Mouse (Mus musculus): ENCODE data around the gene Gm20604.
A peak's percentile ranks its signal among the peaks of the same experiment; 100 is the strongest.

Gm20604 gene

DNA sequence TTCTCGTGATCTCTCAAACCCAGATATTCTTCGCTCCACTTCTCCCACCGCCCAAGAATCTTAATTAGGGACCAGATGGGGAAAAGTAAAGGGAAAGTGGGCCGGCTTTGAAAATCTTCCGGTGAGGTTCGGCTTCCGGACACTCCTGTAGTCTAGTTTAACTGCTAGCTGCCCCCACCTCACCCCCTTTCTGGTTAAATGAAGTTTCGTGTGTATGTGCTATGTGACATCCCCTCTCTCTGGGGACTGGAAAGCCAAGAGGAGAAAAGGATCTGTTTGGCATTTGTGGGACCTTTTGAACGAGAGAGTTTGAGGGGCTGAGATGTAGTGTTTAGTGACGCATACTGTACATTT is at the start of gene Gm20604:
Gene Gm20604, minus strand, starts transcription at position 270 of the 354 bp plus-strand sequence.
- DNase-seq (ENCODE audit: low spot score in 2 of 2) = no peak

DNA sequence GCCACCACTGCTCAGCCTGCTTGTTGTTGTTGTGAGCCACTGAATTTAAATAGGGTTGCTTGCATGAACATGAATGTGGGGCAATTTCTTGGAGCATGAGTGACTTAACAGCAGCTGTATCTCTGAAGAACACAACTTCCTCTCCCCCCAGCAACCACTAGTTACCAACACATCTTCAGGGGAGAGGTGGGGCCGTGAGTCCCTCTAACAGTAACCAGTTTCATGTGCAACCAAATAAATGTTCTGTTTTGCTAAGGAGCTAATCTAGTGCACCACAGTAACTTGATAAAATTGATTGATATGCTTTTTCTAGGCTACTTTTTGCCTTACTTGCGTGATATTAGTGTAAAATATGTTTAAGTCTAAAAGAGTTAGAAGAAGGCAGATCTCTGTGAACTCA is 41.1 kb upstream of the Gm20604 start:
- no peak for DNase-seq (ENCODE audit: low spot score in 2 of 2)

DNA sequence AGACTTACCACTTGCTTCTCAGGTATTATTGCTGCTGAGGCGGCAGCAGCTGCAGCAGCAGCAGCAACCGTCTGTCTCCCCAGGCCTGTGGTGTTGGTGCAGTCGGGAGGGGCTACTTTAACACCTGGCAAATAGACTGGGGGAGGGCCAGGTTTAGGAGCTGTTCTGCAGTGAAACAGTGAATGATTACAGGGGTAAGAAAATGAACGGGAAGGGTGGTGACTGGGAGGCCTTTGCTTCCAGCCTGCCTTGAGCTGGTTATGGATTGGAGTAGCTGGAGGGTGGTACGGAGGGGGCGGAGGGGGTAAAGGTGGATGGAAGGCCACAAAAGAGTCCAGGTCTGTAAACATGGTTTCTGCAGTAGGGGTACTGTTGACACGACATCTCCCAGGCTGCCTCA is 29.5 kb upstream of the Gm20604 start:
- DNase-seq (ENCODE audit: low spot score in 2 of 2) = no peak

DNA sequence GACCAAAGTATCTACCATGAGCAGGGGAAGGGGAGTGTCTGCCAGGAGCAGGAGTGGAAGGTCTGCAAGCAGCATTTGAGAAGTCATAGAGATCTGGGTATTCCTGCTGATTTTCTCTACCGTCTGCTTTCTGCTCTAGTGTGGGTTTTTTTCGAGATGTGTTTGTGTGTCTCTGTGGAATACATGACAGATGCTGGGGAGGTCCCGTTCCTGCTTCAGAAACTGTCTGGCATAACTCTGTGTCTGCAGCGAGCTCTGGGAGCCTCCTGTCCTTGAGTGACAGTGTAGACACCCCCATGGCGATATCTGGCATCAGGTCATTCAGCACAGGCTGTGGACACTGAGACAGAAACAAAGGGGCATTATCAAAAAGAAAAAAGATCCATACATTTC is 27.1 kb upstream of the Gm20604 start:
- DNase-seq (ENCODE audit: low spot score in 2 of 2) = no peak

DNA sequence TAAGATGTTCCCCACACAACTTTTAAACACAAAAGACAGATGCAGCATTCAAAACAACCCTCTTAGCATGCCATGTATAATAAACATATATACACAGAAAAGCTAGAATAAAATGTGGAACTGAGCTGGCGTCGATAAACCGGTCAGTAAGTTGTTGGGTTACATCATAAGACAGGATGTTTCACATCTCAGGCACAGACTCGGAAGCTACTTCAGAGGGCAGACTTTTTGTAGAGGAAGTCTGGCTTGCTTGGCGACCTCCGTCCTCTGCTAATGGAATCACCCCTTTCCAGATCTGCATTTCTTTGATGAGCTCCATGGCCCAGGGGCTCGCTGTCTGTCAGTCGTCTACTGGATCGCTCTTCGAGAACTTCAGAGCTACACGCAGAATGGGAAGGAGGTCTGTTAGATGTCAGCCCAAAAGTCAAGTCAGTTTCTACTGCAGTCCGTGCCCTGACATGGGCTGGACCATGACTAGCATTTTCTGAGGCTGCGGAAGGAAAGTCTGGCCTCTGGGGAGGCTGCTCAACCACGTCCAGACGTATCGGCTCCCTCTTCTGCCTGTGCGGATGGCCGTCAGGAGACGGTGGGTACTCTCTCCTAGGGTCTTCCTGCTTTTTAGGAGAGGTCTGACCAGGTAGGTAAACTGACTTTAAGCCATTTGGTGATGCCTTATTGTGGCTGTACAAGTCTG is 26.6 kb upstream of the Gm20604 start:
- no peak for DNase-seq (ENCODE audit: low spot score in 2 of 2)

DNA sequence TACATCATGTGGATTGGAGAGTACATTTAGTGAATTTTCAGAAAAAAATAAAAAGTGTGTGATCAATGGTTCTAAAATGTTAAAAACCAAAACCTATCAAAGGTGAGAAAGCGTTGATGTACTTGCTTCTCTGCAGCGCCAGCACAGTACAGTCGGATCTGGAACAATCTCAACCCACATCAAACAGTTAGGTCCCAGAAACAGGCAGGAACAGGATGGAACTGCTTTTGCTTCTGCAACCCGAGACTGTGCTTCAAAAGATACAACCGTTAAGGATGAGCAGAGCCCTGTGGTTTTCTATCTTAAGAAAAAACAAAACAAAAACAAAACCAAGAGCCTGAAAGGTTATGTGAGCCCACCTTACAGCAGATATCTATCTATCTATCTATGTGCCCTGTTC is 24.4 kb upstream of the Gm20604 start:
- DNase-seq (ENCODE audit: low spot score in 2 of 2) = no peak

DNA sequence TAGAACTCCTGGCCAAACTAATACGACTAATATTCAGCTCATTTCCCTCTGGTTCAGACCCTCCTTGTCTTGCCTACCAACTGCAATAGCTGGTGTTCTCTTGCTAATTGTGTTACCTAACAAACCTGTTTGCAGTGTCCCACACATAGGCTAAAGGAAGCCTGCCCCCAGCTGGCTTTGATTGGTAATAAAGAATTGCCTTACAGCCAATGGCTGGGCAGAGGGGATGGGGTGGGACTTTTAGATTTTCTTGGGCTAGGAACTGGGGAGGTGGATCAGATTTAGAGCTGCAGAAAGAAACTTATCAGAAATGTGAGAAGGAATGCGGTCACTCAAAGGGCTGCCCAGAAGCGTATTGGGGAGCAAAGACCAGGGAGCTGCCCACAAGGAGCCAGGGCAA is 21.0 kb upstream of the Gm20604 start:
- no peak for DNase-seq (ENCODE audit: low spot score in 2 of 2)

DNA sequence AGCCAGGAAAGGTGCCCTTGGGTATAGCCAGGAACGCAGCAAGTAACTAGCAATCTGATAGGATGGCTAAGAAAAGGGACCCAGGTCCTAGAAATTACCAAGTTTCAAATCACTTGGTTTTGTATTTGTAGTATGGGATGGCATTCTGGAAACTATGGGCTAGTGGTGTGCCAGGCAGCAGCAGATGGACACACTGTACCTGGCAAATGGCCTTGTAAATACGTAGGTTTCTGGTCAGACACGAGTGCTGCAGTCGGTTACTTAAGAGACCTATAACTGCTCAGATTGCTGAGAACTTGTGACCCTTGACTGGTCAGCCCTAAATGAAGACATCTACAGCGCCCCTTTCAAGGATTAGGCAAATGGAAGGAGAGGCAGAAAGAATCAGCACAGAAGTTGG is 19.7 kb upstream of the Gm20604 start:
- no peak for DNase-seq (ENCODE audit: low spot score in 2 of 2)

DNA sequence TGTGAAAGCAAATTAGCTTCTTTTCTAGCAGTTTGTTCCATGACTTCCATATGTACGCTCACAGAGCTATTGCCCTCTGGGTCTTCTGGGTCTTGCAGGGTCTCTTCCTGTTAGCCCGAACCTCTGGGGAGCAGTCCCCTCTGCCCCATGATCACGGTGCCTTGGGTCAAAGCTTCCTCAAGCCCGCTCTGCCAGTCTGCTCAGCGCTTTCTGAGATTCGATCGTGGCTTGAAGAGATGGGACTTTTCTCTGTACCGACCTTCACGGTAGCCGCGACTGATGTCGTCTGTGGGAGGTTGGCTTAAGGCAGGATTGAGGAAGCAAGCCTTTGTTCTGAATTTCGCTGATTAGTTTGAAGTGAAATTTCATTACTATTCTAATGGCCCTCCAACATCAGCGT is 17.6 kb upstream of the Gm20604 start:
- no peak for DNase-seq (ENCODE audit: low spot score in 2 of 2)

DNA sequence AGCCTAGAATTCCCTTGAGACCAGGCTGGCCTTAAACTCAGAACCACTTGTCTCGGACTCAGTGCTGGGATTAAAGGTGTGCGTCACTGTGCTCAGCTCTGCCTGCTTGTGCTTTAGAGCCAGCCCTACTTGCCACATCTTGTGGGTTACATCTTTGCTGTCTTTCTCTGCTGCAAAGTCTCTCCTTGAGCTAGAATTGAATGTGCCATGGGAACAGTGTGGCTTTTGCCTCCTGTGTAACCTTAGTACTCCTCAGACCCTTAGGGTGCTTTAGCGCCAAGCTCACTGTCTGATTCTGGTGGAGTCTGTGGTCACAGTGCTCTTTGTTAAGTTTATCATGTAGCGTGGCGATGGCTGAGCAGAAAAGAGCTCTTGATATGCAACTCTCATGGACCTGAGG is 14.2 kb upstream of the Gm20604 start:
- DNase-seq (ENCODE audit: low spot score in 2 of 2) = no peak

DNA sequence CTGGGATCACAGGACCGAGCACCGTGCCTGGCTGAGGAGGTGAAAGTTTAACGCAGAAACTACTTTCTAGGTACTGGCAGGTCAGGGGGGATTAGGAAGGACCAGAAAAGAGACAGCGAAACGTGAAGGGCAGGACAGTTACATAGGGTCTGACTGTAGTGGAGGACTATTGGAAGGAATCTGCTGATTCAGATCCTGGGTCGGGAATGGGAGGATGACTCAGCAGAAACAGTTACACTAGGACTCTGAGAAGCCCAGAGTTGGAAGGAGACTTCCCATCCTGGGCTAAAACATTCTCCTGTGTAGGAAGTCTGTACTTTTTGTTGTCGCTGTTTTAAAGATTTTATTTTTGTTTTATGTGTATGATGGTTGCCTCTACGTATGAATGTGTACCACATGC is 13.1 kb upstream of the Gm20604 start:
- no peak for DNase-seq (ENCODE audit: low spot score in 2 of 2)

DNA sequence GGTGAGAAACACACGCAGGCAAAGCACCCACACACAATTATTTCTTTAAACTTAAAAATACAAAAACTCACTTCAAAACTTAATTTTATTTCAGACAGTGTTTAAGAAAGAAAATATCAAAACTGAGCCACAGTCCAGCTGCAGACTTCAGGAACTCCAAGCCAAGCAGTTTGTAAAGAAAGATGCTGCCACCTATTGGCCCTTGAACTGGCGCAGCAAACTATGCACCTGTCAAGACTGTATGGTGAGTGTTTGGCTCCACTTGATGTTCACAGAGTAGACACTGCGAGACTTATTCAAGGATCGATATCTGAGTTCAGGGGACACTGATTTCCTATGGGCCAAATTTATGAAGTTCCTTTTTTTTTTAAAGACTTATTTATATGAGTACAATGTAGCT is 10.5 kb upstream of the Gm20604 start:
- DNase-seq (ENCODE audit: low spot score in 2 of 2) = no peak

DNA sequence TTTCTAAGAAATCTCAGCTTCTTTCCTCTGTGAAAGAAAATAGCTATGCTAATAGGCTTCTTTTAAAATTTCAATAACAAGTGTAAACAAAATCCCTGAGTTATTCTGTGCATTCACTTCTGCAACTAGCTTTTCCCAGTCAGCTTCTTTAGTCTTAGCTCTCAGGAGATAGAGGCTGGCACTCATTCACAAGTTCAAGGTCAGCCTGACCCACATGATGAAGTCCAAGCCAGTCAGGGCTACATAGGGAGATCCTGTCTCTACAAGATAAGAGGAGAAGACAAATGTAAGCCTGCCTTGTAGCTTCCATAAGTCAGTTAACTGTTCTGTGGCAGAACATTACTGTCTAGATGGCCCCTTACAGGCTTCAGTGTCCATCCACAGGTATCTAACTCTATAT is 5.2 kb upstream of the Gm20604 start:
- DNase-seq (ENCODE audit: low spot score in 2 of 2) = no peak

DNA sequence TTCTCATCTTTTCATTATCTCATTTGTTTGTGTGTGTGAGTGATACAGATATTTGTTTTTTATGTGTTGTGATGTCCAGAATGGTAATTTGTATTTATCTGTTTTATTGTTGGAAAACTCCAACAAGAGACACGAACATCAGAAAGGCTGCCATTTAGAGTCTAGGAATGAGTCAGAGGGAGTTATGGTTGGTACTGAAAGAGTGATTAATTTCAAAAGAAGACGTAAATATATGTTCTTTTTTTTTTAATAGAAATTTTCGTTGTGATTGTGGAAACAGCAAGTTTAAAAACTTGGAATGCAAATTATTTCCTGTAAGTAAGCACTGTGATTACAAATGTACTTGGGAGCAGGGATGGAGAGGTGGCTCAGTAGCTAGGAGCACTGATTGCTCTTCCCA is 3.2 kb upstream of the Gm20604 start:
- DNase-seq (ENCODE audit: low spot score in 2 of 2) = no peak

DNA sequence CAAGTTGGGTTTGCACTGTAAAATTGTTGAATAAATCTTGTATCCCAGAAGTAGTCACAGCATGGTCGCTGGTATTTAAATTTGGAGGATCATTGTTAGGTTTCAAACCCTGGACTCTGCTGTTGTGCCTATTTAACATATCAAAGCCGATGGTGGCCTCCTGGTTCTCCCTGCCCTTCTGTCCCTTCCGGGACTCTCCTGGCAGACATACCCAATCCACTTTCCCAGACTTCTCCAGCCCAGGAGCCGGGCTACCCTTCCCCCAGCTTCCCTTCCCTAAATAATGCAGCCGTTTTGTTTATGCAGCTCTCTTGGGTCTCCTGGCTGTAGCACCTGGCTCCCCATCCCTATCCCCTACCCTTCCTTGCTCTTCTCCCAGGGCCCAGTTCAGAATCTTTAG is 464 bp upstream of the Gm20604 start:
- DNase-seq (ENCODE audit: low spot score in 2 of 2) = peak in 1 of 2 experiments; percentile 8

DNA sequence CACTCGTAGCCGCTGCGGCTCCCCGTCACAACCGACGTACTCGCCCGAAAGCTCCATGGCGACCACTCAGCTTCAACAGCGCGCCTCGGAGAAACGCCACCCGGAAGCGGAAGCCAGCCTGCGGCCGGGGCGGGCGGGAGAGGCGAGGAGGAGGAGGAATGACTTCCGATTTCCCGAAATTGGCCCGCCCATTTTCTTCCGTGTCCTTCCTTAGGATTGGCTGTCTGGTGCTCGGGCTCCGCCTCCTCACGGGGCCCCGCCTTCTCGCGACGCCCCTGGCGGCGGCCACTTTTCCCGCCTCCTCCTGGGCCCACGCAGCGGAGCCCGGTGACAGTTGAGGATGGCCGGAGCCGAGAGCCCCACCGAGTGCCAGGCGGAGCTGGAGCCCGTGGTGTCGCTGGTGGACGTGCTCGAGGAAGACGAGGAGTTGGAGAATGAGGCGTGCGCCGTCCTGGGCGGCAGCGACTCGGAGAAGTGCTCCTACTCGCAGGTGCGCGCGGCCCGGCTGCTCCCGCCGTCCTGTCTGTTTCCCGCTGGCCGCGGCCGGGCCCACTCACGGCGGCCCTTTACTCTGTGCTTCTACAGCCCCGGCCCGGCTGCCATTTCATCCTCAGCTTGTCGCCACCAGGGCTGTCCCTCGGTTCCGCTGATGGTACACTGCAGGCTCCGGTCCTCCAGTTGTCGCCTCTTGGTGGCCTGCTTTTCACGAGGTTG is 626 bp downstream of the Gm20604 start, which contains the start of the genes Gm28051, Gon7 and Ubr7:
Gene Gm28051, minus strand, starts transcription at position 77 of the 714 bp plus-strand sequence.
Gene Gon7, minus strand, starts transcription at position 115 of the 714 bp plus-strand sequence.
Gene Ubr7, plus strand, starts transcription at position 279 of the 714 bp plus-strand sequence.
- peak; percentile 95 to 96 for DNase-seq (ENCODE audit: low spot score in 2 of 2)

DNA sequence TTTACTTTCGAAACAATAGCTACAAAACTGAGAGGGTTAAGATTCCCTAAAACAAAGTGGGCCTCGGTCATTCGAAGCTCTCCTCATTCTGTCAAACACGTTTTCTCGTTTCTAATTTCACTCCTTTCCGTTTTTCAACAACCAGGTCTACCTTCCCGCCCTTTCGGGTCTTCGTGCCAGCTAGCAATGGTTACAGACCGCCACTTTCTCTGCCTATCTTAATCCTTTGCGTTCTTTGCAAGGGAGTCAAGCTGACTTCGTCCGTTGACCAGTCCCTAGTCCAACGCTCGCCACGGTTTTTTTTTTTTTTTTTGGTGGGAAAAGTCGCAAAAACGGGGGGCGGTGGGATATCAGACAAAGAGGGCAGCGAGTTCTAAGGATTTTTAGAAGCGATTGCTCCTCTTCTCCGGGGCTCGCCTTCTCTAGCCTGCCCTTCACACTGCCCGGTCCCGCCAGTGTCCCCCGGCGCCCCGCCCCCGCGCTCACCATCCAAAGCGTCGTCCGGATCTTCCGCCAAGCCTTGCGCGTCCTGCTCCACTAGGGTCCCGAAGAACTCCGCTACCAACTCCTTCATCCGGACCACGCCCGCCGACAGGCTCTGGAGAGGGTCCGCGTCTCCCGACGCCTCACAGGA is 1.3 kb downstream of the Gm20604 start:
- DNase-seq (ENCODE audit: low spot score in 2 of 2) = no peak

DNA sequence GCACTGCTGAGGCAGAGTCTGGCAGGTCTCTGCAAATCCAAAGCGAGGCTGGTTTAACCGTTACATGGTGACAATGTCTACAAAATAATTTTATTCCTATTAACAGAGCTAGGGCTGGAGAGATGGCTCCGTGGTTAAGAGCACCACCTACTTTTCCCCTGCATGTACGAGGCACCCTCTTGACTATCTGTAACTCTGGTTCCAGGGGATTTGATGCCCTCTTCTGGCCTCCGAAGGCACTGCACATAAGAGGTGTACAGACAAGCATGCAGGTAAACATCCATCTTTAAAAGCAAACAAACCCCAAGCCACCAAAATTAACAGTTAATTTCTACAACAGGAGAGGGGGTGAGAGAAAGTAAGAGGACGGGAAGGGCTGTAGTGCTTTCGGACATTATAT is 2.2 kb downstream of the Gm20604 start:
- no peak for DNase-seq (ENCODE audit: low spot score in 2 of 2)

DNA sequence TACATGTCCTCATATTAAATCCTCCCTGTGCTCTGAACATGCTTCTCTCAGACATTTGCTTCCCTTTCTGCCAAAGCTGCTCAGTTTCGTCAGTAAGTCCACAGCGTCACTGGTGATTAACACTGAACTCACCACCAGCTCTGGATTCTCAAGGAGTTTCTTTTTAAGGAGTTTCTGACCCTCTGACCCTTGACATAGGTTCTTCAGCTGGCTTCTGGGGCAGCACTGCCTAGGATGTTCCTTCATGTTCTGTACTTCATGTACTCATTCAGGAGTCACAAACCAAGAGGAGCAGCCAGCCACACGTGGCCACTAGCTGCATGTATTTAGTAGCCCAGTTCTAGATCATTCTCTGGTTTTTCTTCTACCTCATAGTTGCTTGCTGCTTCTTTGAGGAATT is 10.2 kb downstream of the Gm20604 start:
- no peak for DNase-seq (ENCODE audit: low spot score in 2 of 2)

DNA sequence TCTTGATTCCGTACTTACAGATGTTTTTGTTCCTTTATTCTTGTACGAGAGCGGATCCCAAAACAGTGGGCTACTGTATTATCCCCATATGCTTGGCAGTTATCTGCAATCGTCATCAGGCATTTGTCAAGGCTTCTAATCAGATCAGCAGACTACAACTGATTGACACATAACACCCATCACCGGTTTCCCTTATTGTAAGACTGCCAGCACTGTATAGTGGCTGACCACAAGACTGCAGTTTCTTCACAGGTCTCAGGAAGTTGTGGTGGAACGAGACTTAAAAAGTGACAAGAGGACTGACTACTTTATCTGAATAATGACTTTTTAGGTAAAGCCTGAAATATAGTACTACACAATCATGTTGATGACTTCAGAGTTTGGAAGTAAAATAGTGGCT is 13.6 kb downstream of the Gm20604 start:
- DNase-seq (ENCODE audit: low spot score in 2 of 2) = no peak

DNA sequence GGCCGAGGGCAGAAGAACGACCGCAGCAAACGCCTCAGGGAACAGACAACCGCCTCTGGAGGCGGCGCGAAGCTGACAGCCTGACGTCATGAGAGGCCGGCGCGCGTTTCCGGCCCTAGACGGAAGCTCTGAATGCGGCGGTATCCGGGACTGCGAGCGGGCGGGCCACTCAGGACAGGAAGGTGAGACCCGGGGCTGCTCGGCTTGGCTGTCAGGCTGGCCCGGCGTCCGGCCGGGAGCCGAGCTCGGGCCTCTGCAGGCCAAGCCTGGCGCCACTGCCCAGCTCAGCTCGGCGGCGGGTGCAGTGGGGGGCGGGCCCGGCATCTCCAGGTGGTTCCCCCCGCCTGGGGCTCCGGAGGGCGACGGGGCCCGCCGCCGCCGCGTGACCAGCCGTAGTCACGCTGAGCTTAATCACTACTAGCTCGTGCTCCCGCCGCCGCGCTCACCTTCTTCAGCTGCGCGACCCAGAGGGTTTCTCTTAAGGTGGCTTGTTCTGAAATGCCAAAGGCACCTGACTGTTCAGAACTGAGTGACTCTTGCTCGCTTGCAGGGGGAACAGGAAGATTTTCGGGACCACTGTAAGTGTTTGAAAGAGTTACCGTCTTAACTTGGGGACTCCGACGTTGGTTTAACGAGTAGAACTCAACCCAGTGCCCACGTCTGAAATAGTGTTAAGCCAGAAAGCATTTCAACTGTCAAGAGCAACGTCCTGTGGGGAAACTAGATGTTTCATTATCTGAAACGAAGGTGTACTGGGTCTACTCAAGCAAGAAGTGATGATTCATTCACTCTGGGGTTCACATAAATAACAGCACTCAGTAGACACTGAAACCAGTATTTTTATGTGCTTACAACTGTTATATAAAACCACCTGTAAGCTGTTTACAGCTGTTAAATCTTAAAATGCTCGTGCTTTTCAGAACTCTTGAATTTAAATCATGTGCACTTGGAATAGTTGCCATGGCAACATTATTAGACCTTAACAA is 14.6 kb downstream of the Gm20604 start, which contains the start of the genes Moap1 and Tmem251:
Gene Moap1, minus strand, starts transcription at position 73 of the 986 bp plus-strand sequence.
Gene Tmem251, plus strand, starts transcription at position 174 of the 986 bp plus-strand sequence.
- DNase-seq (ENCODE audit: low spot score in 2 of 2) = peak; percentile 79 to 86
